Mouse (Mus musculus) heart, postnatal 25 days (tissue): Measurements from ENCODE around the gene Tmed2. TPM values are rescaled to one million over a fixed set of nuclear protein-coding genes. Genes with fewer than 3 reads are reported as not detected.
"Not testable (repeated sequence)": the region's sequence is repeated elsewhere in the genome, so short reads cannot be mapped to it uniquely, and the experiment has no call there.

Experiments
- DNase-seq: peaks from one replicate; pipeline ENCODE4 v3.0.0; 2022; ENCODE audit warnings: low spot score
- intact Hi-C: fragments of 180-260 bp; cut with DNase I; formaldehyde crosslinking; loops from one replicate; pipeline ENCODE4 v1.15.1; 2025
- total RNA-seq, 2 experiments: library from RNA; stranded (reverse); gene quantifications; 2 replicates each; pipeline ENCODE4 v1.2.3; 2021

The Tmed2 gene
- total RNA-seq, 2 experiments from 2014 or later, result 165 to 178 TPM

- DNase-seq, result peak; percentile 82
- intact Hi-C loops, result loop anchor here (2.0 kb wide), 1 partner anchor 26 kb away; the partner anchor contains the start of genes Eif2b1 and Gtf2h3
Measured at GRCm38 (mm10) chr5:124552558-124553307, 12.2 kb downstream of the Tmed2 start, which contains the start of gene Ddx55. Ddx55 (plus strand) TSS chr5:124552864.

- DNase-seq, result no peak
- intact Hi-C loops, result loop anchor here (2.0 kb wide), 1 partner anchor 25 kb away; the partner anchor contains the start of genes Eif2b1 and Gtf2h3
Measured at GRCm38 (mm10) chr5:124553607-124554006, 13.1 kb downstream of the Tmed2 start.

- no peak for DNase-seq
- intact Hi-C loops, result no loop called here
Measured at GRCm38 (mm10) chr5:124555145-124555544, 14.7 kb downstream of the Tmed2 start.

- no peak for DNase-seq
- intact Hi-C loops, result no loop called here
Measured at GRCm38 (mm10) chr5:124571068-124571467, 30.6 kb downstream of the Tmed2 start.

GRCm38 (mm10) chr5:124575467-124575866, 35.0 kb downstream of the Tmed2 start:
- DNase-seq, result no peak
- intact Hi-C loops, result no loop called here

- DNase-seq, result peak; percentile 83
- intact Hi-C loops, result loop anchor here (2.0 kb wide), 1 partner anchor 26 kb away; the partner anchor contains the start of gene Ddx55
Measured at GRCm38 (mm10) chr5:124578633-124579317, 38.3 kb downstream of the Tmed2 start, which contains the start of the genes Eif2b1 and Gtf2h3. Eif2b1 (minus strand) TSS chr5:124579131. Gtf2h3 (plus strand) TSS chr5:124579140.

GRCm38 (mm10) chr5:124582515-124582914, 42.0 kb downstream of the Tmed2 start:
- no peak for DNase-seq
- intact Hi-C loops, result no loop called here

GRCm38 (mm10) chr5:124592768-124593167, 52.3 kb downstream of the Tmed2 start:
- intact Hi-C loops, result no loop called here
- no peak for DNase-seq

GRCm38 (mm10) chr5:124598224-124599174, 58.0 kb downstream of the Tmed2 start:
- intact Hi-C loops, result no loop called here
- DNase-seq, result peak; percentile 91

GRCm38 (mm10) chr5:124599726-124600125, 59.2 kb downstream of the Tmed2 start:
- intact Hi-C loops, result loop anchor here (5.0 kb wide), 1 partner anchor 268 kb away; no protein-coding TSS in a partner anchor
- DNase-seq, result not testable (repeated sequence)

Other genes starting within 250 kb of the Tmed2 start
- 1 to 10 TPM; 4.0 to 4.6 TPM for gene Mphosph9, start 212.7 kb upstream of the Tmed2 start, total RNA-seq
- 10 to 100 TPM; 10.5 to 13.6 TPM for gene 2810006K23Rik, start 212.6 kb upstream of the Tmed2 start, total RNA-seq
- 100 to 1,000 TPM; 159 to 181 TPM for gene Cdk2ap1, start 177.6 kb upstream of the Tmed2 start, total RNA-seq
- 10 to 100 TPM; 63.9 to 68.9 TPM for gene Sbno1, start 114.7 kb upstream of the Tmed2 start, total RNA-seq
- gene Kmt5a, start 100.8 kb upstream of the Tmed2 start, total RNA-seq, result 100 to 1,000 TPM; 221 to 226 TPM
- 1 to 10 TPM; 7.9 to 9.4 TPM for gene Rilpl2, start 62.3 kb upstream of the Tmed2 start, total RNA-seq
- 10 to 100 TPM; 10.0 to 12.7 TPM for gene Snrnp35, start 57.6 kb upstream of the Tmed2 start, total RNA-seq
- 100 to 1,000 TPM; 191 to 222 TPM for gene Rilpl1, start 9.3 kb upstream of the Tmed2 start, total RNA-seq
- gene Ddx55, start 12.2 kb downstream of the Tmed2 start, total RNA-seq, result 1 to 10 TPM; 5.4 to 6.0 TPM
- gene Eif2b1, start 38.4 kb downstream of the Tmed2 start, total RNA-seq, result 10 to 100 TPM; 27.8 to 33.3 TPM
- 10 to 100 TPM; 19.8 to 22.6 TPM for gene Gtf2h3, start 38.4 kb downstream of the Tmed2 start, total RNA-seq
- 10 to 100 TPM; 52.2 to 52.3 TPM for gene Atp6v0a2, start 87.9 kb downstream of the Tmed2 start, total RNA-seq
- gene Dnah10, start 184.4 kb downstream of the Tmed2 start, total RNA-seq, result under 1 TPM; 0.03 to 0.06 TPM